Mouse (Mus musculus) spleen, postnatal 14 days (tissue): Measurements from ENCODE around the gene Olfr815.
"Not testable (repeated sequence)": the region's sequence is repeated elsewhere in the genome, so short reads cannot be mapped to it uniquely, and the experiment has no call there.

Experiments used
- DNase-seq, 2 experiments: peaks; one replicate each; pipeline ENCODE4 v3.0.0; 2021 to 2022; ENCODE audit warnings: low spot score in 2 of 2

Gene Olfr815

GRCm38 (mm10) chr10:129905767-129906166, at the start of gene Olfr815:
TSS of gene Olfr815 (minus strand) at chr10:129905867.
- not testable (repeated sequence) for DNase-seq

GRCm38 (mm10) chr10:129949000-129949399, 43.3 kb upstream of the Olfr815 start, which contains the start of gene Olfr818:
TSS of gene Olfr818 (minus strand) at chr10:129949100.
- DNase-seq = no peak

- no peak for DNase-seq
These were observed 9.8 kb upstream of the Olfr815 start, which contains the start of gene Olfr816 for GRCm38 (mm10) chr10:129915497-129915896. TSS of gene Olfr816 (minus strand) at chr10:129915597.

- no peak for DNase-seq
These were observed 19.7 kb downstream of the Olfr815 start for GRCm38 (mm10) chr10:129885934-129886333.

DNA sequence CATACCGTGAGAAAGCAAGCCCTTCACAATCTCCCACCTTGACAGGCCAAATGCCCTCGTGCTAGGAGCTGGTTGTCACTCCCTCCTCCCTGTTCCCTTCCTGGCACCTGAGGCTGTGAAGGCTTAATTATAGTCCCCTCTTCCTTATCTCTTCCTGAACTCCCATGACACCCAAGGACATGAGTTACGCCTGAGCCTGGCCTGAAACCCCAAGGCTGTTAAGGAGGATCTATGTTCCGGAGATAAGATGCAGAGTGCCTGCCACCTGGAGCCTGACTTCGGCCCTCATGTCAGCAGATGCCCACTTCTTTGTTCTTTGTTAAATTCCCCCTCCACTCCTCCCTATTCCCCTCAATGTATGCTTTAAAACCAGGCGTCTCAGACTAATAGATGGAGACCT, 20.2 kb downstream of the Olfr815 start:
- not testable (repeated sequence) for DNase-seq

- DNase-seq = not testable (repeated sequence)
These were observed 25.9 kb downstream of the Olfr815 start, which contains the start of gene Olfr814 for GRCm38 (mm10) chr10:129879751-129880150. TSS of gene Olfr814 (minus strand) at chr10:129879851.

DNA sequence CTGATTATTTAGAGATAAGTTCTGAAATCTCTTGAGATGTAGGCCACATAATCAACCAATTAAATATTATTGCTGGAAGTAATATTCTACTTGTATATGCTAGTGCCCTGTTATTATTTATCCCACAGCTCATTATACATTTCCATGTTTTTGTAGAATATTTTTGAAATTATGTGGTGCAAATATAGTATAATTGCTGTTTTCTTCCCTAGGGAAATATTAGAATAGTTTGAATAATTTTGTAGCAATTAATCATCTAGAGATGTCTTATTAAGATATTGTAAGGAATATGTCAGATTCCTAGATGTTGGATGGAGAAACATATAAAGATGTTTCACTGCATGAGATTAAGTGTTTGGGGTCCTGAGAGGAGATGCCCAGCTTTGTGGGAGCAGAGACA, 50.6 kb downstream of the Olfr815 start, which contains the start of gene Olfr813:
Gene Olfr813 (plus strand): TSS at position 301 of the 400 bp plus-strand sequence.
- no peak for DNase-seq
